Mouse (Mus musculus) gastrocnemius, postnatal 36 days (tissue): ENCODE data around the gene Fam189a2. TPM values are rescaled to one million over a fixed set of nuclear protein-coding genes. Genes with fewer than 3 reads are reported as not detected.

Experiments used
- DNase-seq, 2 experiments: peaks; one replicate each; pipeline ENCODE4 v3.0.0; 2022
- intact Hi-C: fragments of 180-260 bp; cut with DNase I; formaldehyde crosslinking; loops from one replicate; pipeline ENCODE4 v1.15.1; 2025
- long read RNA-seq, 2 experiments: library from polyadenylated mRNA; stranded (forward); transcript quantifications; one replicate each; pipeline ENCODE4 v2.0.0; 2021
- total RNA-seq, 2 experiments: library from RNA; stranded (reverse); gene quantifications; 2 replicates each; pipeline ENCODE4 v1.2.3; 2021

Fam189a2 gene
- total RNA-seq, result 10 to 100 TPM; 21.1 to 27.0 TPM
- long read RNA-seq, experiment 1, partial matches to known transcripts, result 0 of 7 reads
- long read RNA-seq, experiment 1, other reads (novel, unspliced or antisense), result 6 of 7 reads
- long read RNA-seq, experiment 2, transcript Fam189a2-201 (11 exons, 2,548 nt), result major isoform, 30 of 36 reads
- long read RNA-seq, experiment 2, partial matches to known transcripts, result 0 of 36 reads
- long read RNA-seq, experiment 2, other reads (novel, unspliced or antisense), result 6 of 36 reads

DNA sequence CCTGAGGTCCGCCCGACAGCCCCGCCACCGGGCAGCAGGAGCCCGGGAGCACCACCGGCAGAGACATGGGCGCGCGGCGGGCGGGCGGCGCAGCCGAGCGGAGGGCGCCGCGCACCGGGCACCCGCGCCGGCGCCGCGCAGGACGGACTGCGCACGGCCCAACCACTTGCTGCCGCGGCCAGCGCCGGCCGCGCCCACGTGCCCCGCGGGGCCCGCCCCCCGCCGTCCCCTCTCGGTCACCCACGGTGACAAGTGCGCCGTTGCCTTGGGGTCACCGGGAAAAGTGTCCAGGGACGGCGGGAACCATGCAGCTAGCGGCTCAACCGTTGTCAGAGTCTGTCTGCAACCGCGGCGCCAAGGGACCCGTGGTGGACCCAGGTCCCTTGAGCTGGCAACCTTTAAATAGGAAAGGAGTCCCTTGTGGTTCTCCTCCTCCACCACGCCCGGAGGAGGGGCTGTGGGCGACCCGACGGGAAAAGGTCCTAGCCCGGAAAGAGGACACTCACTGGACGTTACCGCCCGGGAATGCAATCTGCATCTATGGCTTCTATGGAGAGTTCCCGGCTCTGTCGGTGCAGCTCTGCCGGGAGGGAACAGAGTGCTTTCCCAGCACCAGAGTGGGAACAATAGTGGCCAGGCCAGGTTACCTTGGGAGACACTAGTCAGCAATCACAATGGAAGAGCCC lies at the start of gene Fam189a2:
TSS of gene Fam189a2 (minus strand) at position 149 of the 686 bp plus-strand sequence.
- intact Hi-C loops, result no loop called here
- DNase-seq, result peak; percentile 17 to 38

DNA sequence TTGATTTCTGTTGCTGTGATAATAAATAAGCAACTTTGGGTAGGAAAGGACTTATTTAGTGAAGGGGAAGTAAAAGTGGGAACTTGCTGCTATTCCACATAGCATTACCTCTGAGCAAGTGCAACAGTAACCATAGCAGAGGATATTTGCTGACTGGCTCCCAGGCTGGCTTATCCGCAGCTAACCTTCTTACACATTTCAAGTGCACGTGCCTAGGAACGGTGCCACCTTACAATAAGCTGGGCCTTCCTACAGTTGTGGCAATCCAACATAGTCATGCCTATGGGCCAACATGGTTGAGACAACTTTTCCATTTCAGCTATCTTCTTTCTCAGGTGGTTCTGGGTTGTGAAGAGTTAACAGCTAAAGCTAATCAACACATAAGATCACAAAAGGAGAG lies 46.8 kb upstream of the Fam189a2 start:
- no peak for DNase-seq
- intact Hi-C loops, result no loop called here

DNA sequence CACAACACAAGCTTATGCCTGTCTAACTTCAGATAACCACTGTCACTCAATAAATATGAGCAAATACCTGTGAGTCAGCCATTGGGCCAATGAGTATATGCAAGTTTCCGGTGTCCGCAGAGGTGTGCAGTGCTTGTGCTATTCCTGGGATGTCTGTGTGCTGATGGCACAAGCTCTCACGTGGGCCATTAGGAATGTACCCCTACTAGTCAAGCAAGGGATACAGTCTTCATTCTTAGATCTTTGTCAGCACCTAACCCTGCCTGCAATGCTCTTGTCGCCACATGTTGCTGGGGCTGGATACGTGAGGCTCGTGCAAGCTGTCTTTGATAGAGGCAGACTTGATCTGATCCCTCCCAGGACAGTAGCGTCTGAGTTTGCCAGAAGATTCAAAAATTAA lies 45.7 kb upstream of the Fam189a2 start:
- intact Hi-C loops, result no loop called here
- no peak for DNase-seq

DNA sequence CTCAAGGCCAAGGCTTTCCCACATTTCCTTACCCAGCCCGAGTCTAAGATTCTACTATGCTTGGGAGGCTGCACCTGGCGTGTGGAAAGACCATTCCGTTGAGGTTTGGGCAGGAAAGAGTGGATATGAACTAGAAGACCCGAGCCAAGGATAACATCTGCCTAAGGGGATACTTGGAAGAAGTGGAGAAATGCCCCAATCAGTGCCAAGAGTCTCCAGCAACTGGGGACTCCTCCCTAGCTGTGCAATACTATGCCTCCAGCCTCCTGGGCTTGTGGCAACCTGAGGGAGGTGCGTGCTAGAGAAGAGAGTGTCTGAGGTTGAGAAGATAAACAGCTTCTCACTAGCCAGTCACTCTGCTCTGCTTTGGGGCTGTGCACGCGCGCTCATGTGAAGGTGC lies 45.1 kb upstream of the Fam189a2 start:
- DNase-seq, result no peak
- intact Hi-C loops, result no loop called here

DNA sequence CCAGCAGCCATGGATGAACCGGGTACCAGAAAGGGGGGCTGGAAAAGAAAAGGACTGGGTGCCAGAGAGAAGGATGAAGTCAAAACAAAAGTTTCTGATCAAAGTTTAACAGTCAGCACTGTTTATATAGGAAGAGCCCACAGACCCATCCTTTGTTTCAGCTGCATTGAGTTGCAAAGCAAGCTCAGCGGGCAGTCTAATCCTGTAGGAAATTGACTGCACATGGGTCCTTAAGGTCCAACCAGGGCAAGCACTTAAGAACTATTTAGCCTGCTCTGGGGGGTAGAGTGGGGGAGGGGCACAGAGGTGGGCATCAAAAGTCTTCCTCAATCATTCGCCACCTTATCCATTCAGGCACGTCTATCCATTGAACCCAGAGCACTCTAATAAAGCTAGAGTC lies 42.3 kb upstream of the Fam189a2 start:
- no peak for DNase-seq
- intact Hi-C loops, result no loop called here

DNA sequence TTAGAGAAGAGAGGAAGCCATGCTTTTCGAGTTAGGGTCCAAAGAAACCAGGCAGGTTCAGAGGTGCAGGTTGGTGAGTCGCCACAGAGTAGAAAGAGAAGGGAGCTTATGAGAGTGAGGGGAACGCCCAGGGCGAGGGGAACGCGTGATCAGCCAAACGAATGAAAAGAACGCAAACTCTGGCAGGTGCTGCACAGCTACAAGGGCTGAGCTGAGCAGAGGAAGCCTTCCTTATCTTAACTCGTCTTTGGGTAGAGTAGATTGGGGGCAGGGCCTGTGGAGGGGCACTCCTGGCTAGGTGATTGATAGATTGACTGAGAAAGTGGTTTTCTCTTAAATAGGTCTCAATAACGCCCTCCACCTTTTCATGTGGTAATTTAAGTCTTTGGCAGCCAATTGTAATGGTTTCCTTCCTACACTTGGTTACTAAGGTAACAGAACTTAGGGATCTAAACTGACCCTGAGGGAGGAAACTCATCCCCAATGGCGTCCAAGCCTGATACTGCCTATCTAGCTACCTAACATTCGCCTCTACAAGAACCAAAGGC lies 33.6 kb upstream of the Fam189a2 start:
- DNase-seq, result no peak
- intact Hi-C loops, result no loop called here

DNA sequence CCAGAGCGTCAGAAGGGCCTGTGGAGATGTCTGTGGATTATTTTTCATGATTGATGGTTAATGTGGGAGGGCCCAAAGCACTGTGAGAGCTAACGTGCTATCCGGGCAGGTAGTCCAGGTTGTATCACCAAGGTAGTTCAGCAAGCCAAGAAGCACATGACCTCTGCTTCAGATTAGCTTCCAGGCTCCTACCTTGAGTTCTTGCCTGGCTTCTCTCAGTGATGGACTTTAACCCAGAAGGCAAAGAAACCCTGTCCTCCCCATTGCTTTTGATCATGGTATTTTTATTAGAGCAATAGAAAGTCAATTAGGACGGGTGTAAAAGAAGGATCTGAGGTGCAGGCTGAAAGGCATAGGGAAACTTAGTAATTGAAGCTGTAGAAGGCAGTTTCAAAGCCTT lies 32.8 kb upstream of the Fam189a2 start:
- no peak for DNase-seq
- intact Hi-C loops, result no loop called here

DNA sequence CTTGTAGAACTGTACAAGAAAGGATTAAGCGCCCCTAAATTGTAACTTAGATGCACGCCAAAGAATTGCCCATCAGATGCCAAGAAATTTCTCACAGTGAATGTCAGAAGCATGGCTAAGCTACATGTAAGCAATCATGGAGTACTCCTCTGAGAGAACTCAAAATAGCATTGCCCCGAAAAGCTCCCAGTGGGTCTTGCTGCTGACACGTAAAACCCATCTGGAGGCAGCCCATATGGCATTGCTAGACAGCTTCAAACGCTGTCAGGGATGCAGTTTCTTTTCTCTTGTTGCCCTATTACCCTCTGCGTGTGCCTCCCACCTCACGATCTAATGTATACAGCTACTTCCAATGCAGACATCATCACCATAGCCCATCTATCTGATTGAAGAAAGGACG lies 28.0 kb upstream of the Fam189a2 start:
- DNase-seq, result no peak
- intact Hi-C loops, result no loop called here

DNA sequence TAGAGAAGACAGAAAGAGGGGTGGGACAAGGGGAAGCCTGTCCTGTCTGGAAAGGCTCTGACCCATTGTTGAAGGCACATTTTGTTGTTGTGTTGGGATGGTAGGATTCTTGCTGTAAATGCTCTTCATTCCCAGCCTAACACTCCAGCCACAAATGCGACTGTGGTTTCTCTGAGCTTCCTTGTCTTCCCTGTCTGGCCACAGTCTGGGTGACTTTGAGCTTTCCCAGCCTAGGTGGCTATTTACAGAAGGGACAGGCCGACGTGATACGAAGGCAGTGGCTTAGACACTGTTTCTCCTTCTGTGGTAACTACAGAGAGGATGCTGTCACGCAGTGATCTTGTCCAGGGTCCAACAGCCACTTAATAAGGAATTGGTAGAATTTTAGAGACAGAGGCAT lies 27.2 kb upstream of the Fam189a2 start:
- no peak for DNase-seq
- intact Hi-C loops, result no loop called here

DNA sequence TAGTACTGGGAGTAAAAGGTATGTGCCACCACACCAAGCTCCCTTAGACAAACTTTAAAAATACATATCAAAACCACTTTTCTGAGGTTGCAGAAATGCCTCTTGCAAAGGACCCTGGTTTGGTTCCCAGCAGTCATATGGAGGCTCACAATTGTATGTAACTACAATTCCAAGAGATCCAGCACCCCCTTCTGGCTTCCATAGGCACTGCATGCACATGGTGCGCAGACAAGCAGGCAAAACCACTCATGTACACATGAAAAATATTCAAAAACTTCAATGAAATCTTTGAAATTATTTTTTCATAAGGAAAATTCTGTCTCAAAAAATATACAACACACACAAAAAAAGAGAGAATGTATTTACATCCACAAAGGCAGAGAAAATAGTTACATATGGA lies 26.1 kb upstream of the Fam189a2 start:
- intact Hi-C loops, result no loop called here
- no peak for DNase-seq

DNA sequence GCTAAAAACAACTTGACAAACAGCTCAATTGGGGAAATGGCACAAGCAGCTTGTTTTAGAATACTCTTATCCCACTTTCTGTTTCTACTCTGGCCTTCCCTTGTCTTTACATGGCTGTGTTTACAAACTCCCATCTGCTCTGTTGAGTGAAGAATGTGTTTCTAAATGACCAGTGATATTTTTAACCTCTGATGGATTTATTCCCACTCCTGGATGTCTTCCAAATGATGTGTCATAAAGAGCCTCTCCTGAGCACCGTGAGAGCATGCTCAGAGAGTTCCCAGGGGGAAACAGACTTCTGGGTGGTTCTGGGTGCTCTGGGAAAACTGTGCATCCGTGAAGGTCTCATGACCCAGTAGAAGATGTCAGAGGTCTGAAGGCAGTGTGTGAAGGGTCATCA lies 24.1 kb upstream of the Fam189a2 start:
- intact Hi-C loops, result no loop called here
- DNase-seq, result no peak

DNA sequence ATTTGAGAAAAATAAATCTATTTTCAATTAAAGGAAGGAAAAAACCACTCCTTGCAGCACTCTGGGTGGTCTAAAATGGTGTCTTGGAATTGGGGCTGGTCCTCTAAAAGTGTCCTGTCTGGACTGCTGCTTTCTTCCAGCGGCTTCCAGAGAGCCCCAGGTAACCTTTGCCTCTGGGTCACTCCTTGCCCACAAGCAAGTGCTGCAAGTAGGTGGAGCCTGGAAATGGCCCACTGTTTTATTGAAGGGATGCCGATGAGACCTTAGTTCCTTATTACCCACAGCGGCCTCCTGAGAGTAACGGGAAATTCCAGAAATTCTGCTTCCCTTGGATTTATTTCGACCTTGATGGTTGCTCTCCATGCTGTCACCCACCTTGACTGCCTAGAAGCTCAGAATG lies 23.4 kb upstream of the Fam189a2 start:
- no peak for DNase-seq
- intact Hi-C loops, result no loop called here

DNA sequence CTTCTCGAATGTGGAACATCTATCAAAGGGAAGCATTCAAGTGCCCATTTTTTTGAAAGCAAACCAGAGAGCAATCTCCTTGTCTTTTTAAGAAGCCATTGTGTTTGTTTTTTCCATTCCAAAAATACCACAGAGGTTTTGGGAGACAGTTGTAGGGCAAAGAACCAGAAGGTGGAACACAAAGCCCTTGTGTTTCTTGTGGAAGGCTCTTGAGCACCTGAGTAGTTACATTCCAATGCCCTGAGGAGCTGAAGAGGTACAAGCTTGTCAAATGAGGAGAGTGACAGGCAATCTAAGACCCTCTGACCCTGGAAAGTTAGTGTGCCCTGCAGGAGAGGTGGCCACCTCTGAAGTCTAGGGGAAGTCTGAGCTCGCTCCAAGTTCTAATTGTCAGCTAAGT lies 19.7 kb upstream of the Fam189a2 start:
- intact Hi-C loops, result no loop called here

DNA sequence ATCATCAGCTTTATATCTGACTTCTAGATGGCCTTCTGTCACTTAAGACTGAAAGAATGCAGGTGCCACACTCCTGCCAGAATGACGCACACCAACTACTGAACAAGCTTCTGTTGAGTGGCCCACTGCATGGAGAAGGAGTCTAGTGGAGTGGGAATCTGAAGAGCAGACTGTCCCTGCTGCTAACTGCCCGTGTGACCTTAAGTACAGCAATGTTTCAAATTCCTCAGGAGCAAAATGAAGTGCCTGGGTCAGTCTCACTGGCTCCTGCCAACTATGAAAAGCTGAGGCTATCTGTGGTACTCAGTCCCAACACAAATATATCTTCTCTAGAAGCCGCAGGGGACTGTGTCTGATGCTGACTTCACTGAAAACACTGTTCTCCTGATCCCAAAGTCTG lies 18.5 kb upstream of the Fam189a2 start:
- DNase-seq, result no peak
- intact Hi-C loops, result no loop called here

More for the DNA sequence above, 19.7 kb upstream of the Fam189a2 start:
- DNase-seq, result no peak

DNA sequence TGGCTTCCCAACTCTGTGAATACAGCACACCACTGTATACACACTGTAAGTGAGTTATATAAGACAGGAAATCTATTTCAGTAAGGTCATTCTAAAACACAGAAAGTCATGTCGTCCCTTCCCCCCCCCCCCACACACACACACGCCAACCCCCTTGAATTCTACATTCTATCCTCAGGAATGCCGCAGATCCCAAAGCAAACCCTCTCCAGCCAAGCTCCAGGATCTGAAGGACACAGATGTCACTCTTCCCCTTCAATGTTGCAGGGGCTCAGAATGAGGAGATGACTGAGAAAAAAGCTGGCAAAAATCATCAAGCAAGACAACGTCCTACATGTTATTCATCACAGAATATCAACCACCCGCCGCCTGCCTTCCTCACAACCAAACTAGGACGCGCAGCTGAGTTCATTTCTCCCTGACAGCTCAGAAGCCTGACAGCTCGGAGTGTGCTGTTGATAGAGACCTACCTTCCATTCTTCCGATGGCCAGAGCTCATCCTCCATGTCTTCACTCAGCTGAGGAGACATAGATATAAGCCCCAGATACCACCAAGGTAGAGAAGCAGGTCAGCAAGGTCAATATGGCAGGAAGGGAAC lies 15.7 kb upstream of the Fam189a2 start:
- intact Hi-C loops, result no loop called here
- DNase-seq, result no peak

DNA sequence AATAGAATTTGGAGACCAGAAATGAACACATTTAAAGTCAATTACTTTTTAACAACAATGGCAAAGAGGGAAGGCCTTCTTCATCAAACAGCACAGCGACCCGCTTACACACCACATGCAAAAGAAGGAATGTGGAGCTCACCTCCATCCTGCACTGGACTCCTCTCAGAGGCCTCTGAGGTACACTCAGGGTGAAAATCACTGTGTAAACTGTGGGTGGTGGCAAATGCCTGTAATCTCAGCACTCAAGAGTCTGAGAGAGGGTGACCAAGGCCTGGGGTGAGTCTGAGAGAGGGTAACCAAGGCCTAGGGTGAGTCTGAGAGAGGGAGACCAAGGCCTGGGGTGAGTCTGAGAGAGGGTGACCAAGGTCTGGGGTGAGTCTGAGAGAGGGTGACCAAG lies 11.6 kb upstream of the Fam189a2 start:
- intact Hi-C loops, result no loop called here
- no peak for DNase-seq

DNA sequence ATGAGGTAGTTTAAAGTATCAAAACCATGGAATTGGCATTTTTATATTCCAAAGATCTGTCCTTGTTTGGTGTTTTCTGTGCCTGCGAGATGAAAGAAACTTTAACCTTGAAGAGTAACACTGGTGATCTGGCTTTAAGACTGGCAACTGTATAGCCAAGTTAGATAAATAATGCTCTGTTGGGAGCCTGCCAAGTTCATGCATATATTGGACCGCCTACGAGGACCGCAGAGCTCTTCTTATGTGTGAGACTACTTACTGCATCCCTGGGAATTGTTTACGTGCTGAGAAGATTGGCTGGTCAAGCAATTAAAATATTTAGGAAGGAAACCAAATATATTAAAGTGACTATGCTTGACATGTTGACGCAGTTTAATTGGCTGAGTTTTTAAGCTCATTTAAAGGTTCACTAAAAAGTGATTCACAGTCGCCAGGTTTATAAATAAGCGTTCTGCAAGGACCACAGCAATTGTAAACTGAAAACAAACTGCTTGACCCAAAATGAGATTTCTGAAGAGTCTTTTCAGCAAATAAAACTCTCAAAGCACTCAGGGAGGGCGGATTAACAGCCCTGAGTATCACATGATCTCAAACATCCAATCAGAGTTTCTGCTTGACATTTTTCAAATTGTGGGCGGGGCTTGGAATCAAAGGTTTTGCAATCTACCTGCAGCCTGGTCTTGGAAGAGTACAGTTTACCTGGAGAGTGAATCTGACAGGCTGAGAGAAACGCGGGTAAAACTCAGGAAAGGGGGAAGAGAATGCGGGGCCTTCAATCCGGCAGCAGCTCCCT lies 8.4 kb upstream of the Fam189a2 start:
- intact Hi-C loops, result no loop called here
- no peak for DNase-seq

DNA sequence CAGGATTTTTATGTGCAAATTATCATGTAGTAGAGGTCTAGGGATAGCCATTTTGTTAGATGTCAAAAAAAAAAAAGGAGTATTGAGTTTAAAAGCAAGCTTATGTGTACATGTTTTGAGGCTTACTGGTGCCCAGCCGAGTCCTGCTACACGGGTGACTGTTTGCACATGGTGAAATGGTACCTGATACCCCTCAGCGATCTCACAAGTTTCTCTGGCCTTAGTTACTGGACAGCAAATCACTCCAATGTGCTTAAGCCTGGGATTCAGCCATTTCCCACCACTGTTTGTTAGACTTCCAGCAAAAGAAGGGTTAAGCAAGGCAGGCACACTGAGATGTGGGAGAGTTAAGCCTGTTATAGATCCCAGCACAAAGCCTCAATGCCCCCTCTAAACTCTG lies 3.5 kb upstream of the Fam189a2 start:
- DNase-seq, result no peak
- intact Hi-C loops, result no loop called here

DNA sequence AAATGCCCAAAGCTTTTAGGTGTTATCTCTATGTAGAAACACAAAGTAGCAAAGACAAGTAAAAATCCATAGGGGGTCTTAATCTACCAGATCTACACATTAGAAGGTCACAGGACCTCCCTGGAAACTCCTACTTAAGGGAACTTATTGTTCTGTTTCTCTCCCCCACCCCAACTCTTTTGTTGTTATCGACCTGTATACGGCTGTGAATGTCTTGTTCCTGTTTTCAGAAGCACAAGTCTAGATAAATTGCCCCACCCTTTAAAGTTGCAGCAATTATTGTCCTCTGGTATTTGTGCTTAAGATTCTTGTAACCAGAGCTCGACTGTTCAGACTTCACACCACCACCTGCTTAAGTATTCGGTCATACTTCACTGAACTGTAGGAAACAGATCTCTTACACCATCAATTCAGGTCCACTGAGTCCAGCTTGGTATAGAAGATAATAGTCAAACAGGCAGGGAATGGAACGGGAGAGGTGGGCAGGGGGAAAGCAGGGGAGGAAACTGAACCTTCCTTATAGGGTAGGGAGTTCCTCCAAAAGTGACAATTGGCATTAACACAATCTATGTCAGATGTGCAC lies 1.9 kb upstream of the Fam189a2 start:
- intact Hi-C loops, result no loop called here
- DNase-seq, result no peak

DNA sequence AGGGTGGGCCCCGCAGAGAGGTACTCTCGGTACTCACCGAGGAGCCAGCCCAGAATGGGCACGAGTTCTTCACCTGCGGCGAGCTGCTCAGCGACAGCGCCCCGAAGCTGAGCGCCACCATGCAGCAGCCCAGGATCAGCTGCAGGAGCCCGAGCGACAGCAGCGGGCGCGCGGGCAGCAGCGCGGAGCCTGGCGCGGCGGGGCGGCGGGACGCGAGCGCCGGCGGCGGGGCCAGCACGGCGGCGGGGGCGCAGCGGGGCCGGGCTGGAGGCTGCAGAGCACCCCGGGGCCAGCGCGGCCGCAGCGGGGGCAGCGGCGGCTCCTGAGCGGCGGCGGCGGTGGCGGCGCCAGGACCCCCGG lies 328 bp downstream of the Fam189a2 start:
- DNase-seq, result peak in 1 of 2 experiments; percentile 7
- intact Hi-C loops, result no loop called here
